Mouse (Mus musculus) CH12.LX (cell line): Measurements from ENCODE around the gene Sdc4. TPM values are rescaled to one million over a fixed set of nuclear protein-coding genes. Genes with fewer than 3 reads are reported as not detected.

Experiments
- DNase-seq: peaks from one replicate; pipeline ENCODE4 v3.0.0-alpha.2; 2013; ENCODE audit errors: extremely low read depth
- H3K27ac ChIP-seq: 2 replicates; pipeline ENCODE4 v1.5.1; 2012; ENCODE audit warnings: low read depth, mild to moderate bottlenecking, control low read depth, moderate library complexity; ENCODE audit not compliant: insufficient read depth
- H3K27me3 ChIP-seq: replicated peaks from 2 replicates; pipeline ENCODE3; 2012; ENCODE audit warnings: inconsistent platforms
- H3K36me3 ChIP-seq, 2 experiments: replicated peaks in 1 of 2; 2 replicates each; pipeline versions ENCODE3 to v1.6.1; 2012; ENCODE audit warnings: inconsistent platforms in 1 of 2, low read length in 1 of 2, mild to moderate bottlenecking in 1 of 2, mixed read lengths in 1 of 2, moderate library complexity in 1 of 2; ENCODE audit not compliant: control insufficient read depth in 1 of 2, insufficient read depth in 1 of 2
- H3K4me1 ChIP-seq, 2 experiments: 2 replicates each; pipeline ENCODE4 v1.6.1; 2012; ENCODE audit warnings: inconsistent platforms in 1 of 2, moderate library complexity in 1 of 2; ENCODE audit not compliant: insufficient read depth in 2 of 2, control insufficient read depth in 1 of 2
- H3K4me2 ChIP-seq: 2 replicates; pipeline ENCODE4 v1.6.1; 2012; ENCODE audit warnings: low read depth, mild to moderate bottlenecking, control low read depth; ENCODE audit not compliant: poor library complexity, insufficient read depth, severe bottlenecking
- H3K4me3 ChIP-seq, 3 experiments: fragments of 150-350 bp in 1 of 3; sonication (generic) in 1 of 3; replicated peaks in 1 of 3; 2 replicates each; pipeline versions ENCODE3 to v1.5.1; 2011 to 2012; ENCODE audit warnings: low read depth in 2 of 3, low read length in 2 of 3, mild to moderate bottlenecking in 2 of 3, moderate library complexity in 2 of 3, control low read depth in 1 of 3, improper control_type of control experiment in 1 of 3, inconsistent platforms in 1 of 3, mixed read lengths in 1 of 3; ENCODE audit not compliant: poor library complexity in 1 of 3
- H3K79me2 ChIP-seq: replicated peaks from 2 replicates; pipeline ENCODE4 v1.6.1; 2012; ENCODE audit warnings: mild to moderate bottlenecking, moderate library complexity; ENCODE audit not compliant: control insufficient read depth, poor library complexity, insufficient read depth, severe bottlenecking; ENCODE audit errors: extremely low read depth
- H3K9ac ChIP-seq: 2 replicates; pipeline ENCODE4 v1.6.1; 2012; ENCODE audit warnings: low read depth, mild to moderate bottlenecking, control low read depth, moderate library complexity; ENCODE audit not compliant: insufficient read depth
- H3K9me3 ChIP-seq: replicated peaks from 2 replicates; pipeline ENCODE3; 2012; ENCODE audit warnings: low read length, inconsistent platforms, mixed read lengths
- CHD2 ChIP-seq: IDR thresholded peaks from 2 replicates; pipeline ENCODE4 v1.6.1; 2011; ENCODE audit warnings: low read length, improper control_type of control experiment
- ETS1 ChIP-seq: conservative IDR thresholded peaks from 2 replicates; pipeline ENCODE4 v1.6.1; 2012; ENCODE audit warnings: low read depth, mild to moderate bottlenecking, inconsistent platforms, low read length, improper control_type of control experiment, moderate library complexity
- IRF4 ChIP-seq: IDR thresholded peaks from 2 replicates; pipeline ENCODE4 v1.6.1; 2014; ENCODE audit warnings: low read depth, mild to moderate bottlenecking, inconsistent platforms, low read length, improper control_type of control experiment
- MAFK ChIP-seq: IDR thresholded peaks from 2 replicates; pipeline ENCODE4 v1.6.1; 2011; ENCODE audit warnings: low read length, improper control_type of control experiment; ENCODE audit not compliant: insufficient replicate concordance
- MAX ChIP-seq: IDR thresholded peaks from 2 replicates; pipeline ENCODE4 v1.6.1; 2011; ENCODE audit warnings: low read length, improper control_type of control experiment
- MAZ ChIP-seq: IDR thresholded peaks from 2 replicates; pipeline ENCODE4 v1.6.1; 2012; ENCODE audit warnings: low read depth, mild to moderate bottlenecking, inconsistent platforms, low read length, improper control_type of control experiment, moderate library complexity
- MEF2A ChIP-seq: IDR thresholded peaks from 2 replicates; pipeline ENCODE4 v1.6.1; 2014; ENCODE audit warnings: low read depth, mild to moderate bottlenecking, inconsistent platforms, low read length, improper control_type of control experiment, borderline replicate concordance
- MXI1 ChIP-seq: IDR thresholded peaks from 2 replicates; pipeline ENCODE4 v1.6.1; 2011; ENCODE audit warnings: mild to moderate bottlenecking, low read depth, low read length, improper control_type of control experiment
- PAX5 ChIP-seq: IDR thresholded peaks from 2 replicates; pipeline ENCODE4 v1.6.1; 2012; ENCODE audit warnings: low read length, inconsistent platforms, mixed read lengths
- POLR2A ChIP-seq: IDR thresholded peaks from 2 replicates; pipeline ENCODE4 v1.6.1; 2011; ENCODE audit warnings: low read depth, mild to moderate bottlenecking, improper control_type of control experiment, low read length
- RAD21 ChIP-seq: IDR thresholded peaks from 2 replicates; pipeline ENCODE4 v1.6.1; 2011; ENCODE audit warnings: low read depth, mild to moderate bottlenecking, low read length, improper control_type of control experiment, moderate library complexity
- RCOR1 ChIP-seq: conservative IDR thresholded peaks from 2 replicates; pipeline ENCODE4 v1.6.1; 2012; ENCODE audit warnings: low read depth, mild to moderate bottlenecking, inconsistent platforms, low read length, improper control_type of control experiment
- SIN3A ChIP-seq: IDR thresholded peaks from 2 replicates; pipeline ENCODE4 v1.6.1; 2012; ENCODE audit warnings: low read length, improper control_type of control experiment, inconsistent platforms
- SMC3 ChIP-seq: IDR thresholded peaks from 2 replicates; pipeline ENCODE4 v1.6.1; 2011; ENCODE audit warnings: low read depth, low read length, improper control_type of control experiment
- UBTF ChIP-seq: IDR thresholded peaks from 2 replicates; pipeline ENCODE4 v1.6.1; 2012; ENCODE audit warnings: low read depth, mild to moderate bottlenecking, inconsistent platforms, low read length, improper control_type of control experiment, moderate library complexity
- USF1 ChIP-seq: IDR thresholded peaks from 2 replicates; pipeline ENCODE4 v1.6.1; 2014; ENCODE audit warnings: low read depth, mild to moderate bottlenecking, inconsistent platforms, low read length, improper control_type of control experiment
- USF2 ChIP-seq: conservative IDR thresholded peaks from 2 replicates; pipeline ENCODE4 v1.6.1; 2011; ENCODE audit warnings: low read depth, low read length, improper control_type of control experiment
- ZC3H11A ChIP-seq: IDR thresholded peaks from 2 replicates; pipeline ENCODE4 v1.6.1; 2012; ENCODE audit warnings: low read depth, mild to moderate bottlenecking, inconsistent platforms, low read length, improper control_type of control experiment
- ZKSCAN1 ChIP-seq: IDR thresholded peaks from 2 replicates; pipeline ENCODE4 v1.6.1; 2012; ENCODE audit warnings: low read depth, inconsistent platforms, low read length, improper control_type of control experiment, borderline replicate concordance
- ZMIZ1 ChIP-seq: IDR thresholded peaks from 2 replicates; pipeline ENCODE4 v1.6.1; 2012; ENCODE audit warnings: low read depth, mild to moderate bottlenecking, inconsistent platforms, low read length, improper control_type of control experiment
- dilution Hi-C: fragments of 300-500 bp; cut with MboI; formaldehyde crosslinking; loops from 2 replicates; pipeline ENCODE4 v1.14.3; 2020; ENCODE audit warnings: low sequenced_read_pairs; ENCODE audit not compliant: extremely low pct_unique_long_range_greater_than_20kb, extremely low pct_ligation_motif_present
- in situ Hi-C: fragments of 300-500 bp; cut with MboI; formaldehyde crosslinking; loops from 3 replicates; pipeline ENCODE4 v1.14.3; 2019; ENCODE audit warnings: low sequenced_read_pairs, low pct_ligation_motif_present, low pct_unique_long_range_greater_than_20kb, mixed read lengths
- polyA plus RNA-seq: library from polyadenylated mRNA; unstranded; fragments of >175 nt; gene quantifications from 2 replicates; pipeline ENCODE4 v1.2.1, GENCODE M21; 2012; ENCODE audit warnings: low read depth; ENCODE audit not compliant: insufficient read length
- total RNA-seq, 2 experiments: library from RNA; depleted of rRNA; stranded (reverse); fragments of 300-350 nt in 1 of 2; fragments of >200 nt in 1 of 2; gene quantifications; 2 replicates each; pipeline ENCODE4 v1.2.3; 2012 to 2014

The Sdc4 gene
- total and polyA plus RNA-seq, 3 experiments, result 46.6 to 69.9 (median 59.8) TPM

DNA sequence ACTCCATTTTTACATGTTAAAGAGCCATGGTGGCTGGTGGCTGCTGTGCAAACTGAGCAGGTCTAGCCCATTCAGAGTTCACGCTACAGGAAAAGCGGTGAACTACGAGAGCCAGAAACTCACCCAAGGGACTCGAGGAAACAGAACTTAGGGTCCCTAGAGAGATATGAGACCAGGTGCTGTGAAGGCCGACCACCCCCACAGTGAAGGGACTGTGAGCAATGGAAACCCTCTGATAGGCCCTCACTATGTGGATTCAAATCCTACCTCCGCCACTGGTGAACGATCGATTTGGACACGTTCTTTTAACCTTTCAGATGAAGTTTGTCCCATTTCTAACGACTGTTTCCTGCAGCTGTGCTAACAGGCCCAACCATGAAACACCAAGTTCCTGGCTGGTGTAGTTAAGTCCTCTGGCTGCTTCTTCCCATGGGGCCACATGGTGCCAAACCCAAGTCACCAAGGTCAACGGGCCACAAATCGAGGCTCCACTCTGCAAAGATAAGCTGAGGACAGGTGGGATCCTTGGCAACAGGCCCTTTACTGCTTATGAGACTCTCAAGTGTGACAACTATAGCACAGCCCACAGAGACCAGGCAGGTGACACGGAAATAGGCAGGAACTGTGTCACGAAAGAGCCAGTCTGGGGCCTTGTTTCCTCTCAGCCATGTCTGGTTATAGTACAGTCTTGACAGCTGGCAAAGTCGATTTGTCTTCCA lies 20.9 kb downstream of the Sdc4 start (continued):
- TF ChIP-seq MAX (no peak; the same call in 1 of the 2 replicates), IRF4 (peak; percentile 71), USF2 (no peak; the same call in 1 of the 2 replicates), MAFK (0 out of 2 replicates have a peak, but pooled peaks have one; percentile 26), ZMIZ1 (no peak), CHD2 (peak; percentile 66), SMC3 (peak; percentile 4; the same call in 1 of the 2 replicates), ETS1 (peak; percentile 80), ZC3H11A (no peak), MEF2A (peak; percentile 36; the same call in 1 of the 2 replicates), UBTF (no peak), USF1 (no peak), SIN3A (no peak; the same call in 1 of the 2 replicates), RCOR1 (no peak), RAD21 (no peak; the same call in 1 of the 2 replicates), POLR2A (0 out of 2 replicates have a peak, but pooled peaks have one; percentile 24), PAX5 (no peak), MXI1 (peak; percentile 41; the same call in 1 of the 2 replicates), MAZ (peak; percentile 73; the same call in 1 of the 2 replicates)
- TF ChIP-seq, all 38 proteins: peak for 17

DNA sequence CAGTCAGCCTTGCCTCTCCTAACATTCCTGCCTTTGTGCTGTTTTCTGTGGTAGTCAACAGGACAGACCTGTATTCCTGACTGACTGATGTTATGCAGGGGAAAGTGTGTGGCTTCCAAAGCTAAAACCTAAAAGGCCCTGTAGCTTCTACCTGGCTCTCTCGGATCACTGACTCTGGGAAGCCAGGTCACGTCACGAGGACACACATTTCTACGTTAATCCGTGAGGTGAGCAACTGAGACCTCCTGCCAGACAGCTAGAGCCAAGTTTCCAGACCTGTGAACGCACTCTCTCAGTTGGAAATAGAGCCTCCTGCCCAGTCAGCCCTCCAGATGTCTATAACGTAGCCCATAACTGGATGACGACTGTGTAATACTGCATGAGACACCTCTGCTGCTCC lies 21.7 kb downstream of the Sdc4 start:
- peaks cover 22 to 32% of the 10 kb centered on the region in 2 experiments for H3K36me3 ChIP-seq
- H3K9ac ChIP-seq, result no peak overlapping the region
- dilution Hi-C loops (no loop called here), in situ Hi-C loops (loop anchor here (5.0 to 25.0 kb wide), 2 partner anchors 35 to 315 kb away; partner anchors contain the start of genes Dnttip1, Sys1 and Wfdc3)
- H3K9me3 ChIP-seq, result peaks cover 5% of the 10 kb centered on the region
- H3K79me2 ChIP-seq, result no peaks in the 10 kb centered on the region
- H3K4me2 ChIP-seq, result no peak overlapping the region
- no peak for TF ChIP-seq ZKSCAN1
- H3K27ac ChIP-seq, result peak overlapping the region; percentile 89
- H3K4me3 ChIP-seq, result no peak overlapping the region
- no peak for DNase-seq
- H3K27me3 ChIP-seq, result no peaks in the 10 kb centered on the region
- peaks cover 20 to 55% of the 10 kb centered on the region in 2 experiments for H3K4me1 ChIP-seq
